Mouse (Mus musculus) heart, adult 2 months (tissue): ENCODE measurements around the gene L3hypdh.

Experiments used
- CTCF ChIP-seq: fragments of 200-600 bp; IDR thresholded peaks from 2 replicates; pipeline ENCODE4 v1.8.1; 2022; ENCODE audit warnings: antibody characterized with exemption, mild to moderate bottlenecking, moderate library complexity
- EP300 ChIP-seq: fragments of 200-500 bp; IDR thresholded peaks from 2 replicates; pipeline ENCODE4 v1.6.1; 2011; ENCODE audit warnings: low read depth, low read length, control low read depth; ENCODE audit not compliant: insufficient read depth
- POLR2A ChIP-seq: fragments of 200-500 bp; IDR thresholded peaks from 2 replicates; pipeline ENCODE4 v1.6.1; 2011; ENCODE audit warnings: mild to moderate bottlenecking, low read depth, low read length, control low read depth; ENCODE audit not compliant: insufficient read depth

- TF ChIP-seq CTCF (no peak), POLR2A (no peak), EP300 (no peak)
Observed at GRCm38 (mm10) chr12:72115686-72116345, 30.6 kb upstream of the L3hypdh start.
